Mouse (Mus musculus): ENCODE data around the gene Gm6337. TPM values are rescaled to one million over a fixed set of nuclear protein-coding genes. Genes with fewer than 3 reads are reported as not detected.
"Not testable (repeated sequence)": the region's sequence is repeated elsewhere in the genome, so short reads cannot be mapped to it uniquely, and the experiment has no call there.

Gm6337 gene
- total RNA-seq (2014; fragmentation: Nextera tagmentation) (not detected in 2 replicates), total RNA-seq (2017) (0.22 and 0.46 TPM in 2 replicates), polyA plus RNA-seq (2012) (not detected in 2 replicates)

DNA sequence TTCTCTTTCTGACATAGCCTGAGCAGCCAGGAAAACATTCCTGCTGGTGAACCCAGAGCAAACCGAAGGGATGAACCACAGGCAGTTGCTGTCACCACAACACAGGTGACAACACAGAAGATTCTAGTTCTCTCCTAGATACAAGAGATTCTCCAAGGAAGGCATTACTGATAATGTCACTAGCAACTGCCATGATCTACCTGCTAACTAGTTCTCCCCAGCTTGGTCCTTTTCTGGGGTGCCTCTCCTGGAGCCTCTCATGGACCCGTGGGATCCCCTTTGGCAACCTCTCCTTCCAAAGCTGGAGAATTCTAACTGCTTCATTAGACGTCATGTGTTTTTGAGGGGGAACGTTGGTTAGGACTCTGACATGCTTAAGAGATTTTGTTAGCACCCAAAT is at the start of gene Gm6337:
Gm6337 (minus strand) TSS at position 101 of the 400 bp plus-strand sequence.
- not testable (repeated sequence) for DNase-seq (ENCODE audit: low spot score); H3K27me3 ChIP-seq (ENCODE audit: insufficient read depth, low read length); H3K4me3 ChIP-seq (ENCODE audit: low read depth, low read length); H3K4me1 ChIP-seq (ENCODE audit: insufficient read depth, low read depth, low read length); ATAC-seq (ENCODE audit: extremely low read depth, insufficient number of reproducible peaks, low FRiP score, poor library complexity, severe bottlenecking); H3K36me3 ChIP-seq (replicated peaks); H3K9me3 ChIP-seq (replicated peaks)

DNA sequence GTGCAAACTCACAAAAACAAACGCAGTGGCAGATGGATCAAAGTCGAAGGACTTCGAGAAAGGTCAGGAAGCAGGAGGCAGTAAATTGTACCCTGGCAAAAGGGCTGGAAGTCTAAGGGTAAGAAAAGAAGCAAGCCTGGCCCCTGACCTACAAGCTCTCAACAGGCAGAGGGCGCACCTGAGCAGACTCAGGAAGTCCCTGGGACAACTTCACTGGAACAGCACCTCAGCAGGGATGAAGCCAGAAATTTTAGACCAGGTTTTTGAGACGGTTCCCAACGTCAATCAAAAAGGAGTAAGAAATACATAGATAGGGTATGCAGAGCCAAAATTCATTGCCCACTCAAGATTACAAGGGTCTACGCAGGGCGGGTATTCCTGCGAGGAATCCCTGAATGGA is 49.4 kb upstream of the Gm6337 start:
- not testable (repeated sequence) for ATAC-seq (ENCODE audit: extremely low read depth, insufficient number of reproducible peaks, low FRiP score, poor library complexity, severe bottlenecking); H3K36me3 ChIP-seq (replicated peaks); DNase-seq (ENCODE audit: low spot score); H3K4me1 ChIP-seq (ENCODE audit: insufficient read depth, low read depth, low read length); H3K9me3 ChIP-seq (replicated peaks); H3K27me3 ChIP-seq (ENCODE audit: insufficient read depth, low read length); H3K4me3 ChIP-seq (ENCODE audit: low read depth, low read length)

DNA sequence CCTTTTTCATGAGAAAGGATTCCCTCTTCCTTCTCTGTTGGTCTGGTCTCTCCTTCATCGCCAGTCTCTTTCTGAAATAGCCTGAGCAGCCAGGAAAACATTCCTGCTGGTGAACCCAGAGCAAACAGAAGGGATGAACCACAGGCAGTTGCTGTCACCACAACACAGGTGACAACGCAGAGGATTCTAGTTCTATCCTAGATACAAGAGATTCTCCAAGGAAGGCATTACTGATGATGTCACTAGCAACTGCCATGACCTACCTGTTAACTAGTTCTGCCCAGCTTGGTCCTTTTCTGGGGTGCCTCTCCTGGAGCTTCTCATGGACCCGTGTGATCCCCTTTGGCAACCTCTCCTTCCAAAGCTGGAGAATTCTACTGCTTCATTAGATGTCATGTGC is 35.8 kb upstream of the Gm6337 start, which contains the start of gene Gm8206:
Gm8206 (minus strand) TSS at position 101 of the 400 bp plus-strand sequence.
- H3K36me3 ChIP-seq (replicated peaks); H3K4me3 ChIP-seq (ENCODE audit: low read depth, low read length); H3K4me1 ChIP-seq (ENCODE audit: insufficient read depth, low read depth, low read length); DNase-seq (ENCODE audit: low spot score); H3K9me3 ChIP-seq (replicated peaks); ATAC-seq (ENCODE audit: extremely low read depth, insufficient number of reproducible peaks, low FRiP score, poor library complexity, severe bottlenecking); H3K27me3 ChIP-seq (ENCODE audit: insufficient read depth, low read length): not testable (repeated sequence)

Other genes starting within 250 kb of the Gm6337 start
- gene Gm3424, start 227.9 kb downstream of the Gm6337 start, total RNA-seq (2014; fragmentation: Nextera tagmentation) = not detected in 2 replicates
- gene Gm3424, start 227.9 kb downstream of the Gm6337 start, total RNA-seq (2017) = not detected in 2 replicates
- not detected in 2 replicates for gene Gm3424, start 227.9 kb downstream of the Gm6337 start, polyA plus RNA-seq (2012)
- not detected in 2 replicates for gene Gm8237, start 177.9 kb downstream of the Gm6337 start, total RNA-seq (2014; fragmentation: Nextera tagmentation)
- gene Gm8237, start 177.9 kb downstream of the Gm6337 start, total RNA-seq (2017) = not detected in 2 replicates
- not detected in 2 replicates for gene Gm8237, start 177.9 kb downstream of the Gm6337 start, polyA plus RNA-seq (2012)
- gene Gm3248, start 96.5 kb downstream of the Gm6337 start, total RNA-seq (2014; fragmentation: Nextera tagmentation) = not detected in 2 replicates
- gene Gm3248, start 96.5 kb downstream of the Gm6337 start, total RNA-seq (2017) = not detected in 2 replicates
- not detected in 2 replicates for gene Gm3248, start 96.5 kb downstream of the Gm6337 start, polyA plus RNA-seq (2012)
- gene Gm3453, start 79.1 kb downstream of the Gm6337 start, total RNA-seq (2014; fragmentation: Nextera tagmentation) = not detected in 2 replicates
- 0.16 and 0.41 TPM in 2 replicates for gene Gm3453, start 79.1 kb downstream of the Gm6337 start, total RNA-seq (2017)
- not detected in 2 replicates for gene Gm3453, start 79.1 kb downstream of the Gm6337 start, polyA plus RNA-seq (2012)
- not detected in 2 replicates for gene Gm8206, start 35.7 kb upstream of the Gm6337 start, total RNA-seq (2014; fragmentation: Nextera tagmentation)
- gene Gm8206, start 35.7 kb upstream of the Gm6337 start, total RNA-seq (2017) = 0.11 TPM in 1 of 2 replicates, not detected in the other
- gene Gm8206, start 35.7 kb upstream of the Gm6337 start, polyA plus RNA-seq (2012) = not detected in 2 replicates
- gene Gm3468, start 50.4 kb upstream of the Gm6337 start, total RNA-seq (2014; fragmentation: Nextera tagmentation) = not detected in 2 replicates
- not detected in 2 replicates for gene Gm3468, start 50.4 kb upstream of the Gm6337 start, total RNA-seq (2017)
- not detected in 2 replicates for gene Gm3468, start 50.4 kb upstream of the Gm6337 start, polyA plus RNA-seq (2012)
- not detected in 2 replicates for gene Gm3476, start 67.5 kb upstream of the Gm6337 start, total RNA-seq (2014; fragmentation: Nextera tagmentation)
- not detected in 2 replicates for gene Gm3476, start 67.5 kb upstream of the Gm6337 start, total RNA-seq (2017)
- not detected in 2 replicates for gene Gm3476, start 67.5 kb upstream of the Gm6337 start, polyA plus RNA-seq (2012)
- not detected in 2 replicates for gene Gm21560, start 161.0 kb upstream of the Gm6337 start, total RNA-seq (2014; fragmentation: Nextera tagmentation)
- gene Gm21560, start 161.0 kb upstream of the Gm6337 start, total RNA-seq (2017) = not detected in 2 replicates
- gene Gm21560, start 161.0 kb upstream of the Gm6337 start, polyA plus RNA-seq (2012) = not detected in 2 replicates
- not detected in 2 replicates for gene Gm3411, start 229.0 kb upstream of the Gm6337 start, total RNA-seq (2014; fragmentation: Nextera tagmentation)
- 0.35 and 1.0 TPM in 2 replicates for gene Gm3411, start 229.0 kb upstream of the Gm6337 start, total RNA-seq (2017)
- not detected in 2 replicates for gene Gm3411, start 229.0 kb upstream of the Gm6337 start, polyA plus RNA-seq (2012)
- not detected in 2 replicates for gene Gm21103, start 246.6 kb upstream of the Gm6337 start, total RNA-seq (2014; fragmentation: Nextera tagmentation)
- gene Gm21103, start 246.6 kb upstream of the Gm6337 start, total RNA-seq (2017) = not detected in 2 replicates
- gene Gm21103, start 246.6 kb upstream of the Gm6337 start, polyA plus RNA-seq (2012) = not detected in 2 replicates